Mouse (Mus musculus) brain, adult 2 months (tissue): ENCODE results near the gene Klf2.
A peak's percentile ranks its signal among the peaks of the same experiment; 100 is the strongest.

Source experiments
- DNase-seq: peaks from one replicate; pipeline ENCODE4 v3.0.0; 2011; ENCODE audit warnings: low read depth, low spot score

The Klf2 gene

GRCm38 (mm10) chr8:72333429-72334143 is 14.8 kb downstream of the Klf2 start:
- DNase-seq = no peak

GRCm38 (mm10) chr8:72334144-72334641 is 15.4 kb downstream of the Klf2 start:
- no peak for DNase-seq

- no peak for DNase-seq
These were observed 17.4 kb downstream of the Klf2 start for GRCm38 (mm10) chr8:72336273-72336672.

- no peak for DNase-seq
These were observed 18.2 kb downstream of the Klf2 start for GRCm38 (mm10) chr8:72337034-72337433.

- DNase-seq = peak; percentile 47
These were observed 23.9 kb downstream of the Klf2 start for GRCm38 (mm10) chr8:72342556-72343300.

- DNase-seq = no peak
These were observed 24.9 kb downstream of the Klf2 start for GRCm38 (mm10) chr8:72343725-72344124.

- no peak for DNase-seq
These were observed 28.7 kb downstream of the Klf2 start for GRCm38 (mm10) chr8:72347553-72347952.

GRCm38 (mm10) chr8:72348114-72348513 is 29.3 kb downstream of the Klf2 start:
- no peak for DNase-seq

- DNase-seq = no peak
These were observed 30.1 kb downstream of the Klf2 start for GRCm38 (mm10) chr8:72348956-72349355.

- DNase-seq = peak; percentile 43
These were observed 31.0 kb downstream of the Klf2 start for GRCm38 (mm10) chr8:72349838-72350237.

- no peak for DNase-seq
These were observed 31.9 kb downstream of the Klf2 start for GRCm38 (mm10) chr8:72350727-72351126.

- DNase-seq = no peak
These were observed 32.7 kb downstream of the Klf2 start for GRCm38 (mm10) chr8:72351405-72352005.

GRCm38 (mm10) chr8:72352951-72353699 is 34.3 kb downstream of the Klf2 start:
- DNase-seq = peak; percentile 35

- no peak for DNase-seq
These were observed 34.8 kb downstream of the Klf2 start for GRCm38 (mm10) chr8:72353700-72354045.

GRCm38 (mm10) chr8:72354272-72354671 is 35.4 kb downstream of the Klf2 start:
- no peak for DNase-seq

- DNase-seq = no peak
These were observed 37.8 kb downstream of the Klf2 start for GRCm38 (mm10) chr8:72356593-72356992.

- DNase-seq = no peak
These were observed 41.3 kb downstream of the Klf2 start for GRCm38 (mm10) chr8:72360162-72360561.

- peak; percentile 76 for DNase-seq
These were observed 43.9 kb downstream of the Klf2 start for GRCm38 (mm10) chr8:72362754-72363153.

GRCm38 (mm10) chr8:72363457-72363856 is 44.6 kb downstream of the Klf2 start:
- DNase-seq = no peak

GRCm38 (mm10) chr8:72365016-72365415 is 46.2 kb downstream of the Klf2 start:
- no peak for DNase-seq

- peak; percentile 81 for DNase-seq
These were observed 47.0 kb downstream of the Klf2 start for GRCm38 (mm10) chr8:72365826-72366225.

- no peak for DNase-seq
These were observed 47.6 kb downstream of the Klf2 start for GRCm38 (mm10) chr8:72366435-72366834.
